Mouse (Mus musculus) testis, adult 2 months (tissue): ENCODE measurements around the gene Tspan31.
"Not testable (repeated sequence)": the region's sequence is repeated elsewhere in the genome, so short reads cannot be mapped to it uniquely, and the experiment has no call there.

ENCODE experiments used
- CTCF ChIP-seq: fragments of 200-500 bp; IDR thresholded peaks from 2 replicates; pipeline ENCODE4 v1.5.1; 2012; ENCODE audit warnings: low read depth, mild to moderate bottlenecking, inconsistent platforms, low read length, moderate library complexity; ENCODE audit not compliant: control insufficient read depth, insufficient read depth, insufficient replicate concordance
- POLR2A ChIP-seq: fragments of 200-500 bp; IDR thresholded peaks from 2 replicates; pipeline ENCODE4 v1.6.1; 2012; ENCODE audit warnings: low read depth, mild to moderate bottlenecking, inconsistent platforms, low read length, moderate library complexity; ENCODE audit not compliant: control insufficient read depth

GRCm38 (mm10) chr10:127072969-127073368 is 2.9 kb upstream of the Tspan31 start:
- TF ChIP-seq CTCF, POLR2A: not testable (repeated sequence)
